Mouse (Mus musculus) thymus, adult 2 months (tissue): ENCODE measurements around the gene Snx9.

ENCODE experiments used
- CTCF ChIP-seq: fragments of 200-500 bp; IDR thresholded peaks from 2 replicates; pipeline ENCODE4 v1.5.1; 2012; ENCODE audit warnings: mild to moderate bottlenecking, control low read depth, low read length, moderate library complexity, borderline replicate concordance; ENCODE audit not compliant: control insufficient read depth, poor library complexity, insufficient read depth; ENCODE audit errors: extremely low read depth
- POLR2A ChIP-seq: fragments of 200-500 bp; IDR thresholded peaks from 2 replicates; pipeline ENCODE4 v1.6.1; 2012; ENCODE audit warnings: mild to moderate bottlenecking, low read length, control low read depth, moderate library complexity; ENCODE audit not compliant: control insufficient read depth, poor library complexity, insufficient read depth; ENCODE audit errors: extremely low read depth

- peak; percentile 76; the same call in 1 of the 2 replicates for TF ChIP-seq CTCF
- TF ChIP-seq POLR2A = no peak
Measured at GRCm38 (mm10) chr17:5940792-5941191, 99.7 kb downstream of the Snx9 start.
